Mouse (Mus musculus) lung, postnatal 0 days (tissue): ENCODE data around the gene Ksr1. TPM values are rescaled to one million over a fixed set of nuclear protein-coding genes. Genes with fewer than 3 reads are reported as not detected.
A peak's percentile ranks its signal among the peaks of the same experiment; 100 is the strongest.

Source experiments
- ATAC-seq: fragments of 200-750 bp; cut with Nextera tagmentation; 2 replicates; pipeline ENCODE4 v1.8.0; 2017; ENCODE audit warnings: moderate library complexity
- DNase-seq: peaks from one replicate; pipeline ENCODE4 v3.0.0-alpha.2; 2016; ENCODE audit warnings: low spot score
- H3K27ac ChIP-seq: fragments of 300-500 bp; sonication (generic); 2 replicates; pipeline ENCODE4 v1.5.1; 2014; ENCODE audit warnings: antibody characterized with exemption, mild to moderate bottlenecking, low read length, mixed read lengths
- H3K27me3 ChIP-seq: fragments of 300-500 bp; sonication (generic); replicated peaks from 2 replicates; pipeline ENCODE4 v1.6.1; 2014; ENCODE audit warnings: low read length, mixed read lengths; ENCODE audit not compliant: insufficient read depth
- H3K36me3 ChIP-seq: fragments of 300-500 bp; sonication (generic); 2 replicates; pipeline ENCODE4 v1.6.1; 2014; ENCODE audit warnings: low read length, mixed read lengths; ENCODE audit not compliant: insufficient read depth
- H3K4me1 ChIP-seq: fragments of 300-500 bp; sonication (generic); 2 replicates; pipeline ENCODE4 v1.6.1; 2014; ENCODE audit warnings: antibody characterized with exemption, low read depth, low read length, mixed read lengths; ENCODE audit not compliant: insufficient read depth
- H3K4me2 ChIP-seq: fragments of 300-500 bp; sonication (generic); replicated peaks from 2 replicates; pipeline ENCODE4 v1.6.1; 2014; ENCODE audit warnings: low read depth, mild to moderate bottlenecking, low read length, moderate library complexity, mixed read lengths
- H3K4me3 ChIP-seq: fragments of 300-500 bp; sonication (generic); 2 replicates; pipeline ENCODE4 v1.5.1; 2014; ENCODE audit warnings: low read depth, low read length
- H3K9ac ChIP-seq: fragments of 300-500 bp; sonication (generic); replicated peaks from 2 replicates; pipeline ENCODE4 v1.6.1; 2014; ENCODE audit warnings: low read depth, mild to moderate bottlenecking
- H3K9me3 ChIP-seq: fragments of 300-500 bp; sonication (generic); 2 replicates; pipeline ENCODE4 v1.6.1; 2016; ENCODE audit warnings: low read length, mixed read lengths
- CTCF ChIP-seq: IDR thresholded peaks from 2 replicates; pipeline ENCODE4 v1.5.1; 2016; ENCODE audit warnings: antibody characterized with exemption, mild to moderate bottlenecking
- EP300 ChIP-seq: IDR thresholded peaks from 2 replicates; pipeline ENCODE4 v1.6.1; 2016; ENCODE audit warnings: antibody characterized with exemption, mild to moderate bottlenecking, control low read depth
- WGBS: fragments of 180-500 bp; shearing (Covaris S2); extraction: QIAGEN DNeasy Blood & Tissue Kit; methylation state at CpG from one replicate; pipeline ENCODE4 v1.1.7; 2014; 5-methylcytosine and 5-hydroxymethylcytosine counted together
- polyA plus RNA-seq: library from polyadenylated mRNA; unstranded; fragments of >200 nt; fragmentation: Nextera tagmentation; extraction: Ambion mirVana; gene quantifications from 2 replicates; pipeline ENCODE4 v1.2.1, GENCODE M21; 2015

Gene Ksr1
- polyA plus RNA-seq, 1 experiment from 2014 or later = 2.3 TPM

DNA sequence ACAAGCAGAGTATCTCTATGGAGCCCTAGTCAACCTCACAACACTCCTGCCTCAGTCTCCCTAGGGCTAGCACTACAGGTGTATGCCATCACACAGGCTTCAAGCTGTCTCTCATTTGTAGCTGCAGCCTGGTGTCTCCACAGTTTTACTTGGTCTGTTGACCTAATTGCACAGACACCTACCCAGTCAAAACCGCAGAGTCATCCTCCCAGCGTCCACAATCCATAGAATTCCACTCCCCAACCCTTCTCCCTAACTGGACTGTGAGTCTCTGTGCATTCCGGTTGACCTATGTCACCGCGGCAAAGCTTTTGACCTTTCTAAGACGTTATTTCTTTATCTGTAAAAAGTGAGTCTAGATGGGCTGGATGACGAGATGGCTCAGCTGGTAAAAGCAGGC, 5.7 kb upstream of the Ksr1 start:
- Histone ChIP-seq H3K4me3 (no peak overlapping the region), H3K9ac (no peak overlapping the region), H3K36me3 (no peaks in the 10 kb centered on the region), H3K4me1 (no peaks in the 10 kb centered on the region), H3K27me3 (no peaks in the 10 kb centered on the region), H3K9me3 (no peaks in the 10 kb centered on the region), H3K4me2 (no peak overlapping the region), H3K27ac (no peak overlapping the region)
- TF ChIP-seq CTCF = no peak
- TF ChIP-seq EP300 = no peak
- no peak for ATAC-seq
- DNase-seq = no peak
- WGBS = 70% methylated on average over 7 of the region's 7 CpGs

DNA sequence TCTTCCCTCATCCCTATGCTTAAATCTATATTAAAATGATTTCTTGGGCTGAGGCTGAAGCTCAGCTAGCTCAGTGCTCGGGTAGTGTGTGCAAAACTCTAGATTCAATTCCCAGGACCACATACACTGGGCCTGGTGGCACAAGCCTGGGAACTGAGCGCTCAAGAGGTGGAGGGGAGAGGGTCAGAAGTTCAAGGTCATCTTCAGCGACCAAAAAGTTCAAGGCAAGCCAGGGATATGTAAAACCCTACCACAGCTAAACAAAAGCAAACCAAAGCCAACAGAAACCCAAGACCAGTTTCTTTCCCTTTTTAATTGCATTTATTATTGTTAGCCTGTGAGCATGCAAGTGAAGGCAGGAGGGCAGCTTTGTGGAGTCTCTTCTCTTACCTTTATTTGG, 4.1 kb upstream of the Ksr1 start:
- ATAC-seq (no peak), DNase-seq (no peak)
- Histone ChIP-seq H3K9ac (no peak overlapping the region), H3K36me3 (no peaks in the 10 kb centered on the region), H3K4me3 (no peak overlapping the region), H3K4me2 (no peak overlapping the region), H3K9me3 (no peaks in the 10 kb centered on the region), H3K27me3 (no peaks in the 10 kb centered on the region), H3K4me1 (no peaks in the 10 kb centered on the region), H3K27ac (no peak overlapping the region)
- 61% methylated on average over 3 of the region's 3 CpGs for WGBS
- TF ChIP-seq CTCF (no peak), EP300 (no peak)

DNA sequence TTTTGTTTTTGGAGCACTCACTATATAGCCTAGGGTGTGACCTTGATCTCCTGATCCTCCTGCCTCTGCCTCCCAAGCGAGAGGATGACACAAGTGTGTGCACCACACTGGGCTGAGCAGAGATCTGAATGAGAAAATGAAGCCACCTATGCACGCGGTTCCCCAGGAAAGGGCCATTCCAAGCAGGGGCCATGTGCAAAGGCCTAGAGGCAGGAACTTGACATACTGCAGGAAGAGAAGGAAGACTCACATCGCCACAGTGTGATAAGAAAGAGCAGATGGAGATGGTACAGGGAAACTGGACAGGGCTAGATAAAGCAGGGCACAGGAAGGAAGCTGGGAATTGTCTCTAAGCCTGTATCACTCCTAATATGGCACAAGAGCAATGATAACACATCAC, 3.1 kb upstream of the Ksr1 start:
- Histone ChIP-seq H3K27me3 (no peaks in the 10 kb centered on the region), H3K36me3 (no peaks in the 10 kb centered on the region), H3K4me3 (no peak overlapping the region), H3K4me2 (no peak overlapping the region), H3K9ac (no peak overlapping the region), H3K27ac (no peak overlapping the region), H3K9me3 (no peaks in the 10 kb centered on the region), H3K4me1 (no peaks in the 10 kb centered on the region)
- no peak for ATAC-seq
- 74% methylated on average over 4 of the region's 4 CpGs for WGBS
- no peak for DNase-seq
- TF ChIP-seq EP300 (no peak), CTCF (no peak)

GRCm38 (mm10) chr11:79148783-79149182, 2.6 kb upstream of the Ksr1 start:
- Histone ChIP-seq H3K4me1 (no peaks in the 10 kb centered on the region), H3K27ac (no peak overlapping the region), H3K27me3 (no peaks in the 10 kb centered on the region), H3K36me3 (no peaks in the 10 kb centered on the region), H3K9me3 (no peaks in the 10 kb centered on the region), H3K4me3 (no peak overlapping the region), H3K4me2 (no peak overlapping the region), H3K9ac (no peak overlapping the region)
- ATAC-seq (no peak), DNase-seq (no peak)
- no peak for TF ChIP-seq EP300
- no peak for TF ChIP-seq CTCF
- WGBS = 76% methylated on average over 4 of the region's 4 CpGs

GRCm38 (mm10) chr11:79145283-79146265, 633 bp downstream of the Ksr1 start:
- H3K4me2 ChIP-seq = peak overlapping the region; percentile 92
- no peak for TF ChIP-seq CTCF
- no peak for TF ChIP-seq EP300
- ATAC-seq (peak; percentile 41), DNase-seq (peak; percentile 29)
- peak overlapping the region; percentile 88 for H3K4me3 ChIP-seq
- H3K9ac ChIP-seq = peak overlapping the region; percentile 84
- no peaks in the 10 kb centered on the region for H3K9me3 ChIP-seq
- no peaks in the 10 kb centered on the region for H3K36me3 ChIP-seq
- H3K4me1 ChIP-seq = no peaks in the 10 kb centered on the region; the same call in 1 of the 2 replicates
- no peaks in the 10 kb centered on the region for H3K27me3 ChIP-seq
- 2% methylated on average over 57 of the region's 62 CpGs for WGBS
- peak overlapping the region; percentile 90 for H3K27ac ChIP-seq

DNA sequence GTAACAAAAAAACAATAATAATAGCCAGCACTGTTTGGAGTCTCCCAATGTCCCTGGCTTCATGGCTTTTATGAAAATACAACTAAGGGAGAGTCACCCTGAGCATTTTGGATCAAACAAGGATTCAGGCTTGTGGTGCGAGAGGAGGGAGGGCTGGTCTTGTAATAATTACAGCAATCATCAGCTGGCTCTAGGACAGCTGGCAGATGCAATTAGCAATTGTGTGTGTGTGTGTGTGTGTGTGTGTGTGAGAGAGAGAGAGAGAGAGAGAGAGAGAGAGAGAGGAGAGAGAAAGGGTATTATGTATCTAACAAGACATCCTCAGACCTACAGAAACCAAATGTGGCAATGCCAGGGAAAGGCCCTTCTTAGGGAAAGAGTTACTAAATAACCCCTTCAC, 1.5 kb downstream of the Ksr1 start:
- Histone ChIP-seq H3K4me1 (no peaks in the 10 kb centered on the region; the same call in 1 of the 2 replicates), H3K27ac (0 out of 2 replicates have a peak overlapping the region, but pooled peaks have one; percentile 90), H3K9me3 (no peaks in the 10 kb centered on the region), H3K4me2 (peak overlapping the region; percentile 92), H3K4me3 (peak overlapping the region; percentile 88), H3K36me3 (no peaks in the 10 kb centered on the region), H3K9ac (peak overlapping the region; percentile 84; the same call in 1 of the 2 replicates), H3K27me3 (no peaks in the 10 kb centered on the region)
- WGBS = 48% methylated on average over 1 of the region's 1 CpGs
- peak; percentile 40 for DNase-seq
- no peak for ATAC-seq
- no peak for TF ChIP-seq CTCF
- no peak for TF ChIP-seq EP300
